Mouse (Mus musculus): Measurements from ENCODE around the gene C530008M17Rik. TPM values are rescaled to one million over a fixed set of nuclear protein-coding genes. Genes with fewer than 3 reads are reported as not detected.

The C530008M17Rik gene
- total and polyA plus RNA-seq, 2 experiments from 2014 or later, result 59.3 to 68.7 TPM

DNA sequence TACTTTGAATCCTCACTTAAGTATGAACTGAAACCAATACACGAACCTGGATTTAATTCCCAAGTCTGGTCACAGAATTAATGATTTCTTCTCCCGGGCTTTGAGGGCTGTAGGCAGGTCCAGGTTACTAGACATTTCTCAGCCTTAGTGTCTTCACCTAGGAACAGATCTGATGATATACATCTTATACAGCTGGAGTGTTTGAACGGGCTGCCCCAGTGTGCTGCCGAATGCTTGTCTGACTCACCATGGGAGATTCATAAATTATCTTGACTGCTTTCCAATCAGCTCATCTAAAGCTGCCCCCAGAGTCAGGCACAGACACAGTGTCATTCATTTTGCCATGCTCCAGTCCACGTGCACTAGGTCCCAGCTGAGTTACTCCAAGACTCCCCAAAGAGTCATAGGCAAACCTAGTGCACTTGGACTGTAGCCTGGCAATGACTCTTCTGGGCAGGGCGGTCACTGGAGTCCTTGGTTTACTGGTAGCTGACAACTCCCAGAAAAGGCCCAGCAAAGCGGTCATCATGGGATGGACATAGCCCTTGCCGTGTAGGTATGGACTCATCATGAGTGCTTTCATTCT lies 70.3 kb downstream of the C530008M17Rik start:
- ATAC-seq (ENCODE audit: low FRiP score) (no peak), DNase-seq (ENCODE audit: low spot score) (no peak)
- no peak overlapping the region for H3K4me2 ChIP-seq (ENCODE audit: low read depth, low read length, poor library complexity, severe bottlenecking)
- H3K4me3 ChIP-seq (ENCODE audit: low read depth, low read length), result no peak overlapping the region
- 90% methylated on average over 8 of the region's 8 CpGs for WGBS
- no peak for TF ChIP-seq CTCF (IDR thresholded peaks at IDR 0.05)
- H3K4me1 ChIP-seq (ENCODE audit: insufficient read depth, low read length), result no peaks in the 10 kb centered on the region
- no peak overlapping the region for H3K27ac ChIP-seq (ENCODE audit: low read depth, low read length)
- no peaks in the 10 kb centered on the region for H3K27me3 ChIP-seq (ENCODE audit: insufficient read depth, low read length)
- H3K36me3 ChIP-seq (ENCODE audit: insufficient read depth, low read length), result no peaks in the 10 kb centered on the region
- no peak overlapping the region for H3K9ac ChIP-seq (replicated peaks; ENCODE audit: low read length, poor library complexity, severe bottlenecking)
- no peaks in the 10 kb centered on the region for H3K9me3 ChIP-seq (ENCODE audit: low read length)

DNA sequence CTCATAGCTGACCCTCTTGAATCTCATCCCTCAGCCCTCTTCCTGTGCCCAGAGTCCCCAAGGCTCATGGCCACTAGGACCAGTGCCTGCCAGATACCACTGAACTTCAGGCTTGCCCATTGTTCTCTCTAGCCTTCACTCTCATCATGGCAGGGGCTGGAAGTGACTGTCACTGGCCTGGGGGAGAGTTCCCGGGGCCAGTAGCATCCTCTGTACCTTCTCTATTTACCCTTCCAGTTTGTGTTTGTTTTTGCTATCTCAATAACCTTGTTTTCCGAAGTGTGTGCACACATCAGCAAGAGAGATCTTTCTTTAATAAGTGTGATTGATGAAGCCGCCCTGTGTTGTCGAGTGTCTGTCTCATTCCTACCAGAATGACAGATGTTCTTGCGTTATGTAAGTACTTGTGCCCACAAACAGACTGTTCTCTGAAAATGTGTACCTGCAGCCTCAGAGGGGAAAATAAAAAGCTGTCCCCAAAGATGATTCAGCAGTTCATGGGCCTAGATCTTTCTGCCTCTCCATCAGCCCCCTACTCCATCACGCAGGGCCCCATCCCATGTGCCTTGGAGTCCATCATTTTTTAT lies 76.8 kb downstream of the C530008M17Rik start:
- 91% methylated on average over 6 of the region's 6 CpGs for WGBS
- no peak for ATAC-seq (ENCODE audit: low FRiP score)
- no peak overlapping the region for H3K27ac ChIP-seq (ENCODE audit: low read depth, low read length)

GRCm38 (mm10) chr5:76741463-76741862 lies 85.2 kb downstream of the C530008M17Rik start:
- Histone ChIP-seq H3K9me3 (ENCODE audit: low read length) (no peaks in the 10 kb centered on the region), H3K4me3 (ENCODE audit: low read depth, low read length) (no peak overlapping the region), H3K36me3 (ENCODE audit: insufficient read depth, low read length) (0 out of 2 replicates have a peak, but pooled peaks cover 2% of the 10 kb centered on the region), H3K27ac (ENCODE audit: low read depth, low read length) (no peak overlapping the region), H3K27me3 (ENCODE audit: insufficient read depth, low read length) (no peaks in the 10 kb centered on the region), H3K4me2 (ENCODE audit: low read depth, low read length, poor library complexity, severe bottlenecking) (no peak overlapping the region), H3K4me1 (ENCODE audit: insufficient read depth, low read length) (no peaks in the 10 kb centered on the region), H3K9ac (replicated peaks; ENCODE audit: low read length, poor library complexity, severe bottlenecking) (no peak overlapping the region)
- DNase-seq (ENCODE audit: low spot score) (no peak), ATAC-seq (ENCODE audit: low FRiP score) (no peak)
- TF ChIP-seq CTCF (IDR thresholded peaks at IDR 0.05), result no peak
- WGBS, result 96% methylated on average over 6 of the region's 6 CpGs

More for the DNA sequence above, 76.8 kb downstream of the C530008M17Rik start:
- Histone ChIP-seq H3K4me3 (ENCODE audit: low read depth, low read length) (no peak overlapping the region), H3K9me3 (ENCODE audit: low read length) (no peaks in the 10 kb centered on the region), H3K4me2 (ENCODE audit: low read depth, low read length, poor library complexity, severe bottlenecking) (no peak overlapping the region), H3K4me1 (ENCODE audit: insufficient read depth, low read length) (no peaks in the 10 kb centered on the region), H3K27me3 (ENCODE audit: insufficient read depth, low read length) (no peaks in the 10 kb centered on the region), H3K9ac (replicated peaks; ENCODE audit: low read length, poor library complexity, severe bottlenecking) (no peak overlapping the region), H3K36me3 (ENCODE audit: insufficient read depth, low read length) (no peaks in the 10 kb centered on the region)
- no peak for DNase-seq (ENCODE audit: low spot score)
- TF ChIP-seq CTCF (IDR thresholded peaks at IDR 0.05), result no peak

GRCm38 (mm10) chr5:76742076-76742475 lies 85.8 kb downstream of the C530008M17Rik start:
- Histone ChIP-seq H3K4me3 (ENCODE audit: low read depth, low read length) (no peak overlapping the region), H3K36me3 (ENCODE audit: insufficient read depth, low read length) (0 out of 2 replicates have a peak, but pooled peaks cover 2% of the 10 kb centered on the region), H3K4me1 (ENCODE audit: insufficient read depth, low read length) (no peaks in the 10 kb centered on the region), H3K27ac (ENCODE audit: low read depth, low read length) (no peak overlapping the region), H3K9ac (replicated peaks; ENCODE audit: low read length, poor library complexity, severe bottlenecking) (no peak overlapping the region), H3K27me3 (ENCODE audit: insufficient read depth, low read length) (no peaks in the 10 kb centered on the region), H3K4me2 (ENCODE audit: low read depth, low read length, poor library complexity, severe bottlenecking) (no peak overlapping the region), H3K9me3 (ENCODE audit: low read length) (no peaks in the 10 kb centered on the region)
- 96% methylated on average over 6 of the region's 6 CpGs for WGBS
- no peak for TF ChIP-seq CTCF (IDR thresholded peaks at IDR 0.05)
- DNase-seq (ENCODE audit: low spot score), result no peak
- no peak for ATAC-seq (ENCODE audit: low FRiP score)

DNA sequence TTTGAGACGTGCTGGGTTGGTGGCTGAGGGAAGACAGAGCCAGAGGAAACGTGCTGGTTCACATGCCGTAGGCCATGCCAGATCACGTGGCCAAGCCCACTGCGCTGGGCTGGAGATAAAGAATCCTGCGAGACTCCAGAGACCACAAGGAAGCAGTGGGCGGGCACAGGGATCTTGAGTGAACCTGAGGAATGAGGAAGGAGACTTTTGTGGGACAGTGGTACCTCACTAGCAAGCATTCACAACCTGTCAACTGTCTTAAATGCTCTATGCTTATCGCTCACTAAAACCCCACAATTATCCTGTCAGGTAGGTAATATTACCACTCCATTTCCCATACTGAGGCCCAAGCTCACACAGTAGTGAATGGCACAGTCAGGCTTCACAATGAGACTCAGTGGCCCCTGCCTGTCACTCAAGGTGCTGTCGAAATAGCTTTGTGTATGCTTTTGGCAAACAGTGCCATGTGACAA lies 88.5 kb downstream of the C530008M17Rik start:
- Histone ChIP-seq H3K9me3 (ENCODE audit: low read length) (no peaks in the 10 kb centered on the region), H3K27me3 (ENCODE audit: insufficient read depth, low read length) (no peaks in the 10 kb centered on the region), H3K4me3 (ENCODE audit: low read depth, low read length) (no peak overlapping the region), H3K36me3 (ENCODE audit: insufficient read depth, low read length) (0 out of 2 replicates have a peak, but pooled peaks cover 2% of the 10 kb centered on the region), H3K27ac (ENCODE audit: low read depth, low read length) (no peak overlapping the region), H3K4me2 (ENCODE audit: low read depth, low read length, poor library complexity, severe bottlenecking) (no peak overlapping the region), H3K4me1 (ENCODE audit: insufficient read depth, low read length) (no peaks in the 10 kb centered on the region), H3K9ac (replicated peaks; ENCODE audit: low read length, poor library complexity, severe bottlenecking) (no peak overlapping the region)
- no peak for ATAC-seq (ENCODE audit: low FRiP score)
- DNase-seq (ENCODE audit: low spot score), result no peak
- WGBS, result 89% methylated on average over 9 of the region's 9 CpGs
- TF ChIP-seq CTCF (IDR thresholded peaks at IDR 0.05), result no peak

- Histone ChIP-seq H3K9me3 (ENCODE audit: low read length) (no peaks in the 10 kb centered on the region), H3K4me2 (ENCODE audit: low read depth, low read length, poor library complexity, severe bottlenecking) (no peak overlapping the region), H3K36me3 (ENCODE audit: insufficient read depth, low read length) (no peaks in the 10 kb centered on the region), H3K27me3 (ENCODE audit: insufficient read depth, low read length) (no peaks in the 10 kb centered on the region), H3K4me3 (ENCODE audit: low read depth, low read length) (no peak overlapping the region), H3K27ac (ENCODE audit: low read depth, low read length) (no peak overlapping the region), H3K4me1 (ENCODE audit: insufficient read depth, low read length) (no peaks in the 10 kb centered on the region), H3K9ac (replicated peaks; ENCODE audit: low read length, poor library complexity, severe bottlenecking) (no peak overlapping the region)
- no peak for TF ChIP-seq CTCF (IDR thresholded peaks at IDR 0.05)
- 56% methylated on average over 7 of the region's 7 CpGs for WGBS
- peak; percentile 50 for DNase-seq (ENCODE audit: low spot score)
- peak; percentile 62; the same call in 1 of the 2 replicates for ATAC-seq (ENCODE audit: low FRiP score)
Observed at GRCm38 (mm10) chr5:76747851-76748250, 91.5 kb downstream of the C530008M17Rik start.
